Mouse (Mus musculus): Measurements from ENCODE around the gene 9230112D13Rik. TPM values are rescaled to one million over a fixed set of nuclear protein-coding genes. Genes with fewer than 3 reads are reported as not detected.

Gene 9230112D13Rik
- polyA plus RNA-seq, 2 experiments: not detected

DNA sequence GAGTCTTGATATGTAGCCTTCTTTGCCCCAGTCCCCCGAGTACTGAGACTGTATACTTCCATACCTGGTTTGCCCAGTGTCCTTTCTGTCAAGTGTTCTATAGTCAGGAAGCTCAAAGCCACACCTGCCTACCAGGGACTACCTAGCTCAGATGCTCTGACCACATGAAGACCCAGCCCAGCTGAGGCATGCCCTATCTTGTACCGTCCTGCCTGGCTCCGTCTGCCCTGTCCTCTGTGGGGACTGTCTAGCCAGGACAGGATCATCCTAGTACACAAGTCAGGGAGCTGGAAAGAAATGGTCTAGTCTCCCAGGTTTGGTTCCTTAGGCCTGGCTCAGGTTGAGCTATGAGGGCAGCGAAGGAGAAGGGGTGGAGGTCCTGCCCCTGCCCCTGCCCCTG, 46.0 kb upstream of the 9230112D13Rik start:
- Histone ChIP-seq H3K36me3 (replicated peaks; ENCODE audit: control insufficient read depth, insufficient read depth, low read depth) (no peaks in the 10 kb centered on the region), H3K9me3 (ENCODE audit: control insufficient read depth, low read length) (no peaks in the 10 kb centered on the region), H3K9ac (replicated peaks) (no peak overlapping the region), H3K4me2 (ENCODE audit: low read depth) (no peak overlapping the region), H3K4me3 (ENCODE audit: insufficient read depth in 1 of 2, low read depth in 2 of 2, low read length in 2 of 2) (no peak overlapping the region), H3K27ac (no peak overlapping the region), H3K4me1 (replicated peaks; ENCODE audit: control insufficient read depth in 2 of 2, insufficient read depth in 2 of 2, low read length in 1 of 2) (no peaks in the 10 kb centered on the region), H3K27me3 (ENCODE audit: control insufficient read depth, insufficient read depth, low read length) (no peaks in the 10 kb centered on the region)
- 59% methylated on average over 4 of the region's 4 CpGs for WGBS (ENCODE audit: insufficient replicate concordance)
- ATAC-seq (ENCODE audit: insufficient read depth) (no peak), DNase-seq (ENCODE audit: low read depth in 3 of 3, low spot score in 3 of 3) (no peak)
- no peak for TF ChIP-seq EP300 (IDR thresholded peaks at IDR 0.05; ENCODE audit: low read depth)
- TF ChIP-seq CTCF (IDR thresholded peaks at IDR 0.05; ENCODE audit: low read depth): no peak

DNA sequence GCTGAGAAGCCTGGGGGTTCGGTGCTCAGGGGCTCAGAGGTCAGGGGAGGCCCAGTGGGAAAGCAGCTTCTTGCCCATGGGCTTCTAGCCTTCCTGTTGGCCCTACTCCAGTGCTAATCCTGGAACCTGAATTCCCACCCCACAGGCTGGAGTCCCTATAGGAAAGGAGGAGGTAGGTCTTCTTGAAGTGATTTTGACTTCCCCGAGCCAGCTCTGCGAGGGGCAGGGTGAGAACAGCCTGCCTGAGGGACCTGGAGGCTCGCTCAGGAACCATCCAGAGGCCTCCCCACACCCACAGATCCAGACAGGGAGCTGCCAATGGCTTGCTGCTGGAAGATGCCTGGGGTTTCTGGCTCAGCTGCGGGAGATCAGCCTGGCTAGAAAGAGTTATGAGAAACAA, 45.1 kb upstream of the 9230112D13Rik start:
- DNase-seq (ENCODE audit: low read depth in 3 of 3, low spot score in 3 of 3) (no peak), ATAC-seq (ENCODE audit: insufficient read depth) (no peak)
- no peaks in the 10 kb centered on the region for H3K4me1 ChIP-seq (replicated peaks; ENCODE audit: control insufficient read depth in 2 of 2, insufficient read depth in 2 of 2, low read length in 1 of 2)
- H3K4me3 ChIP-seq (ENCODE audit: insufficient read depth in 1 of 2, low read depth in 2 of 2, low read length in 2 of 2): no peak overlapping the region
- no peaks in the 10 kb centered on the region for H3K9me3 ChIP-seq (ENCODE audit: control insufficient read depth, low read length)
- 51% methylated on average over 5 of the region's 5 CpGs for WGBS (ENCODE audit: insufficient replicate concordance)
- no peak overlapping the region for H3K4me2 ChIP-seq (ENCODE audit: low read depth)
- no peak overlapping the region for H3K9ac ChIP-seq (replicated peaks)
- no peak overlapping the region for H3K27ac ChIP-seq
- TF ChIP-seq EP300 (IDR thresholded peaks at IDR 0.05; ENCODE audit: low read depth) (no peak), CTCF (IDR thresholded peaks at IDR 0.05; ENCODE audit: low read depth) (no peak)
- no peaks in the 10 kb centered on the region for H3K27me3 ChIP-seq (ENCODE audit: control insufficient read depth, insufficient read depth, low read length)
- no peaks in the 10 kb centered on the region for H3K36me3 ChIP-seq (replicated peaks; ENCODE audit: control insufficient read depth, insufficient read depth, low read depth)

DNA sequence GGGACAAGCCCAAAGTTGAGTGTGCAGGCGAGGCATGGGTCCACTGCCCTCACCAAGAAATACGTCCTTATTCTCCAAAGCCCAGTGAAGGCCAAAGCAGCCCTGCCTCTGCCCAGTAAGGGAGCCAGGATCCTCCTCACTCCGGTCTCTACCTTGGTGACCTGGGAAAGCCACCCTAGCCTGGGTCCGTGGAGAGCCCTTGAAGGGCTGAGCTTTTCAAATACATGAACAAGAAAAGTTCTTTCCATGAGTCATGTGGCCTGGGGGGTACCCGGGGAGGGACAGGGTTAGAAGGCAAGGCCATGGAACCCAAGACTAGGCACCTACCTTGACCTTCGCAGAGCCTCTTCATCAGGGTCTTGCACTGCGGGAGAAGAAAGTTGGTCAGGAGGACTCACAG, 43.9 kb upstream of the 9230112D13Rik start:
- TF ChIP-seq CTCF (IDR thresholded peaks at IDR 0.05; ENCODE audit: low read depth): no peak
- no peak for TF ChIP-seq EP300 (IDR thresholded peaks at IDR 0.05; ENCODE audit: low read depth)

DNA sequence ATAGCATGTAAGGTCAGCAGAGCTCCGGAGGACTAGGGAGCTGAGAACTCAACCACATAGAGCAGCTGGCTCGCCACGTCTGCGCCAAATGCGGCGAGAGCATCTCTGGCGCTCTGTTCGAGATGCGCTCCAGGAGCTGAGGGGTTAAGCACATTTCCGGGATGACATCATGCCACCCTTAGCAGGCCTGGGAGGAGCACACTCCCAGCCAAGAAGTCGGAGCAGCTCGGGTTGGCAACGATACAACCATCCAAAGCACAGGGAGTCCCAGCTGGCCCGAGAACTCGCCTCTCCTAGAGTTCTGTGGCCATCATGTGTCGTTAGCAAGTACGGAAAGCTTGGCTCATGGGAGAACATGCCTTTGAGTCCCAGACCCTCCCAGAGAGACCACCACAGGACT, 43.1 kb upstream of the 9230112D13Rik start:
- H3K36me3 ChIP-seq (replicated peaks; ENCODE audit: control insufficient read depth, insufficient read depth, low read depth): no peaks in the 10 kb centered on the region
- 55% methylated on average over 17 of the region's 17 CpGs for WGBS (ENCODE audit: insufficient replicate concordance)
- no peaks in the 10 kb centered on the region for H3K27me3 ChIP-seq (ENCODE audit: control insufficient read depth, insufficient read depth, low read length)
- no peak overlapping the region for H3K4me3 ChIP-seq (ENCODE audit: insufficient read depth in 1 of 2, low read depth in 2 of 2, low read length in 2 of 2)
- no peaks in the 10 kb centered on the region for H3K9me3 ChIP-seq (ENCODE audit: control insufficient read depth, low read length)
- ATAC-seq (ENCODE audit: insufficient read depth): no peak
- no peak for DNase-seq (ENCODE audit: low read depth in 3 of 3, low spot score in 3 of 3)
- no peak overlapping the region for H3K4me2 ChIP-seq (ENCODE audit: low read depth)
- no peak overlapping the region for H3K9ac ChIP-seq (replicated peaks)
- H3K27ac ChIP-seq: no peak overlapping the region
- no peak for TF ChIP-seq EP300 (IDR thresholded peaks at IDR 0.05; ENCODE audit: low read depth)
- TF ChIP-seq CTCF (IDR thresholded peaks at IDR 0.05; ENCODE audit: low read depth): no peak
- H3K4me1 ChIP-seq (replicated peaks; ENCODE audit: control insufficient read depth in 2 of 2, insufficient read depth in 2 of 2, low read length in 1 of 2): no peaks in the 10 kb centered on the region

More for the DNA sequence above, 43.9 kb upstream of the 9230112D13Rik start:
- WGBS (ENCODE audit: insufficient replicate concordance): 75% methylated on average over 7 of the region's 7 CpGs
- Histone ChIP-seq H3K27ac (no peak overlapping the region), H3K9me3 (ENCODE audit: control insufficient read depth, low read length) (no peaks in the 10 kb centered on the region), H3K4me1 (replicated peaks; ENCODE audit: control insufficient read depth in 2 of 2, insufficient read depth in 2 of 2, low read length in 1 of 2) (no peaks in the 10 kb centered on the region), H3K4me3 (ENCODE audit: insufficient read depth in 1 of 2, low read depth in 2 of 2, low read length in 2 of 2) (no peak overlapping the region), H3K9ac (replicated peaks) (no peak overlapping the region), H3K36me3 (replicated peaks; ENCODE audit: control insufficient read depth, insufficient read depth, low read depth) (no peaks in the 10 kb centered on the region), H3K27me3 (ENCODE audit: control insufficient read depth, insufficient read depth, low read length) (no peaks in the 10 kb centered on the region), H3K4me2 (ENCODE audit: low read depth) (no peak overlapping the region)
- no peak for ATAC-seq (ENCODE audit: insufficient read depth)
- no peak for DNase-seq (ENCODE audit: low read depth in 3 of 3, low spot score in 3 of 3)

DNA sequence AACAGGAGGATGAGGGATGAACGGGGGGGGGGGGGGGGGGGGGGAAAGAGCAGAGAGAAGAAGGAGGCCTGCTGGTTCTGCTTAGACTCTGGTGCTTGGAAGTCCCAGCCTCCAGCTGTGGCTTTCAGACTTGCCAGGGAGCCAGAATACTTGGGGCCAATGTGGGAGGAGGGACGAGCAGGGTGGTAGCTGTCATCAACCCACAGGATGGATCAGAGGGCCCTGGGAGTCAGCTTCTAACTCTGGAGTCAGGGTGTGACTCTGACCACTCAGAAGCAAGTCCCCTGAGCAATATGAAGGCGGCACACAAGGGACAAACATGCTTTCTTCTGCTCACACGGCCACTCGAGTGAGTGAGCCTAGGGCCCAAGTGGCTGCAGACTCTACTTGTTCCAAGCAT, 42.0 kb upstream of the 9230112D13Rik start:
- no peaks in the 10 kb centered on the region for H3K4me1 ChIP-seq (replicated peaks; ENCODE audit: control insufficient read depth in 2 of 2, insufficient read depth in 2 of 2, low read length in 1 of 2)
- TF ChIP-seq CTCF (IDR thresholded peaks at IDR 0.05; ENCODE audit: low read depth) (no peak), EP300 (IDR thresholded peaks at IDR 0.05; ENCODE audit: low read depth) (no peak)
- DNase-seq (ENCODE audit: low read depth in 3 of 3, low spot score in 3 of 3): no peak
- ATAC-seq (ENCODE audit: insufficient read depth): no peak
- WGBS (ENCODE audit: insufficient replicate concordance): 58% methylated on average over 5 of the region's 5 CpGs
- H3K27ac ChIP-seq: no peak overlapping the region
- H3K36me3 ChIP-seq (replicated peaks; ENCODE audit: control insufficient read depth, insufficient read depth, low read depth): no peaks in the 10 kb centered on the region
- no peak overlapping the region for H3K4me3 ChIP-seq (ENCODE audit: insufficient read depth in 1 of 2, low read depth in 2 of 2, low read length in 2 of 2)
- H3K27me3 ChIP-seq (ENCODE audit: control insufficient read depth, insufficient read depth, low read length): no peaks in the 10 kb centered on the region
- no peak overlapping the region for H3K9ac ChIP-seq (replicated peaks)
- no peak overlapping the region for H3K4me2 ChIP-seq (ENCODE audit: low read depth)
- H3K9me3 ChIP-seq (ENCODE audit: control insufficient read depth, low read length): no peaks in the 10 kb centered on the region
